Mouse (Mus musculus): Measurements from ENCODE around the gene Mlst8. TPM values are rescaled to one million over a fixed set of nuclear protein-coding genes. Genes with fewer than 3 reads are reported as not detected.

The Mlst8 gene
- polyA plus RNA-seq, 1 experiment from 2014 or later: 26.2 TPM

- Histone ChIP-seq H3K36me3 (peaks cover 42% of the 10 kb centered on the region), H3K4me1 (peaks cover 48% of the 10 kb centered on the region), H3K4me3 (no peak overlapping the region), H3K9ac (no peak overlapping the region), H3K4me2 (no peak overlapping the region), H3K27ac (peak overlapping the region; percentile 30; the same call in 1 of the 2 replicates), H3K9me3 (no peaks in the 10 kb centered on the region), H3K27me3 (no peaks in the 10 kb centered on the region)
- no peak for ATAC-seq (ENCODE audit: insufficient number of reproducible peaks, low FRiP score, low TSS enrichment, low read depth)
- WGBS: 80% methylated on average over 5 of the region's 5 CpGs
Measured at GRCm38 (mm10) chr17:24474557-24474956, 4.3 kb downstream of the Mlst8 start.

- Histone ChIP-seq H3K9ac (no peak within 1 kb of the TSS), H3K27ac (peak within 1 kb of the TSS; percentile 30; the same call in 1 of the 2 replicates), H3K4me1 (peaks cover 48% of the 10 kb centered on the region), H3K9me3 (no peaks in the 10 kb centered on the region), H3K36me3 (peaks cover 42% of the 10 kb centered on the region), H3K4me2 (no peak within 1 kb of the TSS), H3K27me3 (no peaks in the 10 kb centered on the region), H3K4me3 (no peak within 1 kb of the TSS)
- no peak for ATAC-seq (ENCODE audit: insufficient number of reproducible peaks, low FRiP score, low TSS enrichment, low read depth)
- 69% methylated on average over 6 of the region's 6 CpGs for whole genome bisulfite sequencing
Measured at GRCm38 (mm10) chr17:24473612-24474275, 5.1 kb downstream of the Mlst8 start, which contains the start of gene Bricd5. Bricd5 (plus strand) TSS chr17:24473884.

- Histone ChIP-seq H3K4me1 (peaks cover 39% of the 10 kb centered on the region), H3K4me2 (peak overlapping the region; percentile 95), H3K4me3 (peak overlapping the region; percentile 88; the same call in 1 of the 2 replicates), H3K9ac (no peak overlapping the region), H3K27ac (no peak overlapping the region), H3K36me3 (peaks cover 39% of the 10 kb centered on the region), H3K9me3 (no peaks in the 10 kb centered on the region), H3K27me3 (no peaks in the 10 kb centered on the region)
- WGBS: 71% methylated on average over 4 of the region's 4 CpGs
- ATAC-seq (ENCODE audit: insufficient number of reproducible peaks, low FRiP score, low TSS enrichment, low read depth): no peak
Measured at GRCm38 (mm10) chr17:24472512-24472911, 6.4 kb downstream of the Mlst8 start.

GRCm38 (mm10) chr17:24470701-24471527 lies 8.0 kb downstream of the Mlst8 start:
- Histone ChIP-seq H3K36me3 (peaks cover 25% of the 10 kb centered on the region), H3K9ac (peak overlapping the region; percentile 76), H3K27me3 (no peaks in the 10 kb centered on the region), H3K27ac (peak overlapping the region; percentile 82), H3K9me3 (no peaks in the 10 kb centered on the region), H3K4me2 (peak overlapping the region; percentile 95), H3K4me1 (peaks cover 39% of the 10 kb centered on the region), H3K4me3 (peak overlapping the region; percentile 88)
- WGBS: 1% methylated on average over 68 of the region's 68 CpGs
- no peak for ATAC-seq (ENCODE audit: insufficient number of reproducible peaks, low FRiP score, low TSS enrichment, low read depth)

DNA sequence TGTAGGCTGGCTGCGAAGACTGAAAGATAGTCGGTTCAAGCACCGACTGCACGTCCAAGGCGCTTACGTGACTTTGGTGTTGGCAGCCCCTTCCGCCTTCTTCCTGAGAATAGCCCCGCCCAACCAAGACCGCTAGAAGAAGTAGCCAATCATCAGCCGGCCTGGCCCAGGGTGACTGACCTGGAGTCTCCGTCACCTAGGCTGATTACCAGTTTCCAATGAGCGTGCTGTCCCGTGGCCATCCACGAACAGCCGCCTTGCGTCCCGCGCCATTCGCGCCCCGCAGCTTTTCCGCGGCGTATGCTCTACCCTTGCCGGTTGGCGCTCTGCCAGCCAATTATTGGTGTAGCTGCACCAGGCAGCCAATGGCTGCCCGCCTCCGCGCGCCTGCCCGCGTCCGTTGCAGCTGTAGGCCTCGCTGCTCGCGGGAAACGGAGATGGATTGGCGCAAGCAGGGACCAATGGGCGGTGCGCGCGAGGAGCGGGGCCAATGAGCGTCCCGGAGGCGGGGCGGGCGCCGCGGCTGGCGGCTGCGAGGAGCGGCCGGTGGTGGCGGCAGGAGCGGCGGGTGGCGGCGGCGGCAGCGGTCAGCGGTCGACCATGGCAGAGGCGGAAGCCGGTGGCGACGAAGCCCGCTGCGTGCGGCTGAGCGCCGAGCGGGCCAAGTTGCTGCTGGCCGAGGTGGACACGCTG lies 8.8 kb downstream of the Mlst8 start, which contains the start of the genes E4f1 and Pgp:
Gene E4f1, minus strand, starts transcription at position 404 of the 693 bp plus-strand sequence.
Gene Pgp, plus strand, starts transcription at position 483 of the 693 bp plus-strand sequence.
- Histone ChIP-seq H3K4me1 (peaks cover 39% of the 10 kb centered on the region), H3K9ac (peak within 1 kb of the TSS; percentile 76), H3K27ac (peak within 1 kb of the TSS; percentile 88), H3K27me3 (no peaks in the 10 kb centered on the region), H3K4me3 (peak within 1 kb of the TSS; percentile 88), H3K9me3 (no peaks in the 10 kb centered on the region), H3K4me2 (peak within 1 kb of the TSS; percentile 95), H3K36me3 (peaks cover 16% of the 10 kb centered on the region; the same call in 1 of the 2 replicates)
- under 1% methylated on average over 63 of the region's 75 CpGs for WGBS
- ATAC-seq (ENCODE audit: insufficient number of reproducible peaks, low FRiP score, low TSS enrichment, low read depth): peak; percentile 95

- H3K9ac ChIP-seq: peak overlapping the region; percentile 76
- H3K4me2 ChIP-seq: peak overlapping the region; percentile 95
- peak overlapping the region; percentile 88 for H3K4me3 ChIP-seq
- peaks cover 10% of the 10 kb centered on the region; the same call in 1 of the 2 replicates for H3K36me3 ChIP-seq
- peaks cover 39% of the 10 kb centered on the region for H3K4me1 ChIP-seq
- 16% methylated on average over 7 of the region's 7 CpGs for WGBS
- ATAC-seq (ENCODE audit: insufficient number of reproducible peaks, low FRiP score, low TSS enrichment, low read depth): no peak
- no peaks in the 10 kb centered on the region for H3K27me3 ChIP-seq
- no peaks in the 10 kb centered on the region for H3K9me3 ChIP-seq
- peak overlapping the region; percentile 88 for H3K27ac ChIP-seq
Measured at GRCm38 (mm10) chr17:24469336-24469909, 9.5 kb downstream of the Mlst8 start.

DNA sequence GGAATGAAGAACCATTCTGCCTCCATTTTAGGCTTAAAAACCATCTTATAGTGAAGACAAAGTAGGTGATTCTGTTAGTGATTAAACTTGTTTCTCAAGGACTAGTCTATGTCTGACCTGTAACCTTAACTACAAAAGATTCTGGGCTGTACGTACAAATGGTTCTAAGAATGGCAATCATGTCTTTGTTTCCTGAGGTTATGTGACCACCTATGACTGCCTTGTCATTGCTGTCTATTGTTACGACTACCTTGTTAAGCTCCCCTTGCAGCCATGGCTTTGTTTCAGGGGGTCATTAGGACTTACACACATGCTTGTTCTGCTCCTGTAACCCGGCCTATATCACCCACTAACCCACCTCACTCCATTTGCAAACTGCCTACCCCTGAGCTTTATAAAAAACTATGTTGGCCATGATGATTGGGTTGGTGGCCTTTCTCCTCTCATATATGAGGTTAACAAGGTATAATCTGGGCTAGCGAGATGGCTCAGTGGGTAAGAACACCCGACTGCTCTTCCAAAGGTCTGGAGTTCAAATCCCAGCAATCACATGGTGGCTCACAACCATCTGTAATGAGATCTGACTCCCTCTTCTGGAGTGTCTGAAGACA lies 10.1 kb downstream of the Mlst8 start:
- Histone ChIP-seq H3K9ac (no peak overlapping the region), H3K4me2 (no peak overlapping the region), H3K36me3 (peaks cover 3% of the 10 kb centered on the region; the same call in 1 of the 2 replicates), H3K4me3 (no peak overlapping the region), H3K4me1 (peaks cover 32% of the 10 kb centered on the region), H3K27ac (no peak overlapping the region), H3K9me3 (no peaks in the 10 kb centered on the region), H3K27me3 (no peaks in the 10 kb centered on the region)
- 91% methylated on average over 5 of the region's 5 CpGs for WGBS
- no peak for ATAC-seq (ENCODE audit: insufficient number of reproducible peaks, low FRiP score, low TSS enrichment, low read depth)

GRCm38 (mm10) chr17:24463374-24464133 lies 15.3 kb downstream of the Mlst8 start:
- Histone ChIP-seq H3K4me1 (no peaks in the 10 kb centered on the region), H3K27me3 (no peaks in the 10 kb centered on the region), H3K27ac (no peak overlapping the region), H3K4me3 (no peak overlapping the region), H3K9ac (no peak overlapping the region), H3K36me3 (no peaks in the 10 kb centered on the region), H3K9me3 (no peaks in the 10 kb centered on the region), H3K4me2 (no peak overlapping the region)
- no peak for ATAC-seq (ENCODE audit: insufficient number of reproducible peaks, low FRiP score, low TSS enrichment, low read depth)
- WGBS: 51% methylated on average over 6 of the region's 6 CpGs

DNA sequence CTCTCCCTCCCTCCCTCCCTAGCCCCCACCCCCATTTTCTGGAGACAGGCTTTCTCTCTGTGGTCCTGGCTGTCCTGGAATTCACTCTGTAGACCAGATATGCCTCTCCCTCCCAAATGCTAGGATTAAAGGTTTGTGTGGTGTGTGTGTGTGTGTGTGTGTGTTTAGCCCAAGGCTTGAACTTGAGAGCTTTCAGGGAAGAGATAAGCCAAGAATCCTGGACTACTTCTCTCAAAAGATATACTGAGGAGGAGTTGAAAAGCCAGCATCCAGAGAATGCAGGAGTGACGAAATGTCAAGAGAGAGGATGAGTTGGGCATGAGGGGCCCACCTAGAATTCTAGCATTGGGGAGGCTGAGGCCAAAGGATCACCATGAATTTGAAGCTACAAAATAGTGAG lies 15.9 kb downstream of the Mlst8 start:
- Histone ChIP-seq H3K4me2 (no peak overlapping the region), H3K9ac (no peak overlapping the region), H3K4me3 (no peak overlapping the region), H3K4me1 (no peaks in the 10 kb centered on the region), H3K27ac (no peak overlapping the region), H3K36me3 (no peaks in the 10 kb centered on the region), H3K27me3 (no peaks in the 10 kb centered on the region), H3K9me3 (no peaks in the 10 kb centered on the region)
- ATAC-seq (ENCODE audit: insufficient number of reproducible peaks, low FRiP score, low TSS enrichment, low read depth): no peak
- 74% methylated on average over 1 of the region's 1 CpGs for WGBS

- no peak overlapping the region for H3K27ac ChIP-seq
- no peak overlapping the region for H3K9ac ChIP-seq
- WGBS: 66% methylated on average over 2 of the region's 2 CpGs
- H3K4me3 ChIP-seq: no peak overlapping the region
- no peaks in the 10 kb centered on the region for H3K4me1 ChIP-seq
- H3K4me2 ChIP-seq: no peak overlapping the region
- no peaks in the 10 kb centered on the region for H3K9me3 ChIP-seq
- H3K36me3 ChIP-seq: no peaks in the 10 kb centered on the region
- no peaks in the 10 kb centered on the region for H3K27me3 ChIP-seq
- ATAC-seq (ENCODE audit: insufficient number of reproducible peaks, low FRiP score, low TSS enrichment, low read depth): no peak
Measured at GRCm38 (mm10) chr17:24461580-24461979, 17.3 kb downstream of the Mlst8 start.
